Comparison of ENCODE assay signal across 10 mouse cellular contexts in the genomic region with DNA sequence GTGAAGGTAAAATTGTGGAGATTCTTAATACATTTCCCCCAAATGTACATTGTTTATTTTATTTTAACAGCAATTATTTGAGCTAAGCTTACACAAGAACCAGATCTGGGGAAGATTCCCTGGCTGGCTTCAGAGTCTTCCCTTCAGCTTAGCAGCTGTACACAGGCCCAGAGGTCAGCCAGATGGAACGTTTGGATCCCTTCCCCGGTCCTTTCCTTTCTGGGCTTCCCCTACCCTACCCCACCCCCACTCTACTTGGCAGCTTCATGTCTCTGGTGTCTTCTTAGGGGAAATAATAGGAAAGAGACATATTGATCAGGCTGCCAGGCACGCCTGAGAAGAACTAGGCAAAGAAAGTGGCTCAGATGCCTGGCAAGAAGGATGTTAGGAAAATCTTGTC.
DNase-seq lines count a peak whose midpoint lies in the region; ATAC-seq lines count a peak whose summit lies in the region.
"Had no signal": no experiment of that assay in that cellular context is flagged by ENCODE, and none has a peak within 500 bp of the region (broad histone marks: within the 10 kb centered on the region; RNA-seq: fewer than 3 reads in every experiment).

No protein-coding gene starts in this region.

- 51% methylated on average over 3 of the region's 3 CpGs for WGBS in hindbrain, embryonic 14.5 days
- WGBS in hindbrain, embryonic 11.5 days, result 51% methylated on average over 3 of the region's 3 CpGs

- H3K9ac ChIP-seq in hindbrain, embryonic 14.5 days, result no peak overlapping the region
- H3K9ac ChIP-seq in hindbrain, embryonic 11.5 days (ENCODE audit: low read depth, low read length), result no peak overlapping the region
- H3K9ac ChIP-seq: forebrain, embryonic 15.5 days had no signal

- no peaks in the 10 kb centered on the region for H3K4me1 ChIP-seq in hindbrain, embryonic 14.5 days (replicated peaks; ENCODE audit: control insufficient read depth, insufficient read depth, low read length)
- H3K4me1 ChIP-seq in hindbrain, embryonic 11.5 days (replicated peaks; ENCODE audit: control insufficient read depth, insufficient read depth, low read length), result no peaks in the 10 kb centered on the region
- H3K4me1 ChIP-seq: forebrain, embryonic 15.5 days had no signal

- H3K27ac ChIP-seq in hindbrain, embryonic 14.5 days, result no peak overlapping the region
- H3K27ac ChIP-seq in hindbrain, embryonic 11.5 days (ENCODE audit: low read depth, low read length), result no peak overlapping the region
- H3K27ac ChIP-seq: forebrain, embryonic 15.5 days had no signal

- H3K4me3 ChIP-seq in hindbrain, embryonic 14.5 days (replicated peaks; ENCODE audit: low read length), result no peak overlapping the region
- H3K4me3 ChIP-seq in hindbrain, embryonic 11.5 days (ENCODE audit: low read depth, low read length), result no peak overlapping the region
- H3K4me3 ChIP-seq: forebrain, embryonic 15.5 days had no signal

- H3K27me3 ChIP-seq in hindbrain, embryonic 14.5 days (ENCODE audit: control insufficient read depth, insufficient read depth, low read length), result no peaks in the 10 kb centered on the region
- H3K27me3 ChIP-seq in hindbrain, embryonic 11.5 days (ENCODE audit: control insufficient read depth, insufficient read depth, low read length), result no peaks in the 10 kb centered on the region
- H3K27me3 ChIP-seq: forebrain, embryonic 15.5 days had no signal

- H3K4me2 ChIP-seq in hindbrain, embryonic 14.5 days (replicated peaks), result no peak overlapping the region
- H3K4me2 ChIP-seq in hindbrain, embryonic 11.5 days (replicated peaks; ENCODE audit: low read depth, low read length), result no peak overlapping the region
- H3K4me2 ChIP-seq: forebrain, embryonic 15.5 days had no signal

- no peaks in the 10 kb centered on the region for H3K36me3 ChIP-seq in hindbrain, embryonic 14.5 days (replicated peaks; ENCODE audit: control insufficient read depth, insufficient read depth)
- H3K36me3 ChIP-seq in hindbrain, embryonic 11.5 days (ENCODE audit: control insufficient read depth, insufficient read depth, low read length), result no peaks in the 10 kb centered on the region
- H3K36me3 ChIP-seq: forebrain, embryonic 15.5 days had no signal

- peak; percentile 53; the same call in 1 of the 2 replicates for ATAC-seq in hindbrain, embryonic 14.5 days (ENCODE audit: low FRiP score)
- no peak for ATAC-seq in hindbrain, embryonic 11.5 days (ENCODE audit: low FRiP score)
- ATAC-seq: forebrain, embryonic 15.5 days had no signal

- no peak for DNase-seq in hindbrain, embryonic 14.5 days (ENCODE audit: low spot score)
- no peak for DNase-seq in hindbrain, embryonic 11.5 days (ENCODE audit: low spot score)
- peak; percentile 53 for DNase-seq in NIH3T3 (ENCODE audit: low read depth)
- peak; percentile 37 to 51 for DNase-seq in gastrocnemius, adult 8-10 months (ENCODE audit: low spot score in 2 of 2)
- DNase-seq in kidney, postnatal 36 days, result peak; percentile 48 to 63
- DNase-seq in MN1 (ENCODE audit: low spot score), result no peak
- DNase-seq in embryo, embryonic 11 days, result no peak
- DNase-seq in frontal cortex, postnatal 36 days (ENCODE audit: low spot score in 2 of 2), result no peak
- DNase-seq: right cerebral cortex, adult 18-20 months had no signal

- H3K9me3 ChIP-seq in hindbrain, embryonic 14.5 days (ENCODE audit: control insufficient read depth, low read length), result no peaks in the 10 kb centered on the region
- H3K9me3 ChIP-seq in hindbrain, embryonic 11.5 days (ENCODE audit: control insufficient read depth, low read length), result no peaks in the 10 kb centered on the region
- H3K9me3 ChIP-seq: forebrain, embryonic 15.5 days had no signal

Comparison
In these comparisons a context has a peak if more than half of its experiments do, and no peak if none do; other contexts are left out.
1. DNase-seq: peak in NIH3T3 (single experiment), gastrocnemius, adult 8-10 months (2 of 2) and kidney, postnatal 36 days (2 of 2); none in hindbrain, embryonic 14.5 days (single experiment), hindbrain, embryonic 11.5 days (single experiment), MN1 (single experiment), embryo, embryonic 11 days (single experiment) and frontal cortex, postnatal 36 days (0 of 2).